Mouse (Mus musculus) adipocyte (in vitro differentiated cells): ENCODE results near the gene Cog5.
A peak's percentile ranks its signal among the peaks of the same experiment; 100 is the strongest.
"Not testable (repeated sequence)": the region's sequence is repeated elsewhere in the genome, so short reads cannot be mapped to it uniquely, and the experiment has no call there.

Experiments used
- DNase-seq: peaks from one replicate; pipeline ENCODE4 v3.0.0-alpha.2; 2016; ENCODE audit warnings: low spot score

The Cog5 gene

GRCm38 (mm10) chr12:31654197-31654964 lies at the start of gene Cog5, which contains the start of gene Dus4l:
Cog5 (plus strand) TSS chr12:31654869.
Dus4l (minus strand) TSS chr12:31654826.
- peak; percentile 91 for DNase-seq

GRCm38 (mm10) chr12:31604894-31605293 lies 49.8 kb upstream of the Cog5 start:
- no peak for DNase-seq

- DNase-seq, result no peak
These were observed 46.5 kb upstream of the Cog5 start for GRCm38 (mm10) chr12:31608138-31608537.

- DNase-seq, result no peak
These were observed 41.3 kb upstream of the Cog5 start for GRCm38 (mm10) chr12:31613353-31613752.

- DNase-seq, result no peak
These were observed 34.6 kb upstream of the Cog5 start for GRCm38 (mm10) chr12:31620106-31620505.

GRCm38 (mm10) chr12:31625016-31625415 lies 29.7 kb upstream of the Cog5 start:
- no peak for DNase-seq

GRCm38 (mm10) chr12:31628396-31628795 lies 26.3 kb upstream of the Cog5 start:
- not testable (repeated sequence) for DNase-seq

GRCm38 (mm10) chr12:31633970-31634342 lies 20.7 kb upstream of the Cog5 start:
- DNase-seq, result no peak

- DNase-seq, result peak; percentile 62
These were observed 20.1 kb upstream of the Cog5 start, which contains the start of gene Bcap29 for GRCm38 (mm10) chr12:31634343-31635239. Bcap29 (minus strand) TSS chr12:31634658.

- no peak for DNase-seq
These were observed 19.4 kb upstream of the Cog5 start for GRCm38 (mm10) chr12:31635240-31635607.

GRCm38 (mm10) chr12:31653611-31654010 lies 1.1 kb upstream of the Cog5 start:
- DNase-seq, result no peak

GRCm38 (mm10) chr12:31654965-31655477 lies 352 bp downstream of the Cog5 start:
- no peak for DNase-seq

- no peak for DNase-seq
These were observed 2.2 kb downstream of the Cog5 start for GRCm38 (mm10) chr12:31656841-31657240.

- DNase-seq, result no peak
These were observed 11.3 kb downstream of the Cog5 start for GRCm38 (mm10) chr12:31665999-31666398.

- no peak for DNase-seq
These were observed 12.5 kb downstream of the Cog5 start for GRCm38 (mm10) chr12:31667187-31667586.

- DNase-seq, result no peak
These were observed 32.0 kb downstream of the Cog5 start for GRCm38 (mm10) chr12:31686679-31687078.

GRCm38 (mm10) chr12:31693278-31693677 lies 38.6 kb downstream of the Cog5 start:
- DNase-seq, result no peak

GRCm38 (mm10) chr12:31700623-31701347 lies 46.1 kb downstream of the Cog5 start:
- DNase-seq, result no peak

GRCm38 (mm10) chr12:31701411-31701810 lies 46.7 kb downstream of the Cog5 start:
- DNase-seq, result no peak

- no peak for DNase-seq
These were observed 49.2 kb downstream of the Cog5 start for GRCm38 (mm10) chr12:31703904-31704303.

GRCm38 (mm10) chr12:31706168-31706567 lies 51.5 kb downstream of the Cog5 start:
- DNase-seq, result peak; percentile 35

- no peak for DNase-seq
These were observed 52.9 kb downstream of the Cog5 start for GRCm38 (mm10) chr12:31707531-31707930.
